Mouse (Mus musculus) C2C12 (cell line): ENCODE measurements around the gene Grm4.

ENCODE experiments used
- CTCF ChIP-seq: IDR thresholded peaks from one replicate; pipeline ENCODE4 v1.5.1; 2011; ENCODE audit not compliant: control insufficient read depth, insufficient read depth, insufficient read length
- MYOG ChIP-seq: IDR thresholded peaks from one replicate; pipeline ENCODE4 v1.6.1; 2011; ENCODE audit not compliant: control insufficient read depth, insufficient read length; ENCODE audit errors: extremely low read depth
- USF1 ChIP-seq: IDR thresholded peaks from one replicate; pipeline ENCODE4 v1.6.1; 2011; ENCODE audit warnings: low read depth, mild to moderate bottlenecking, control low read depth, moderate library complexity

DNA sequence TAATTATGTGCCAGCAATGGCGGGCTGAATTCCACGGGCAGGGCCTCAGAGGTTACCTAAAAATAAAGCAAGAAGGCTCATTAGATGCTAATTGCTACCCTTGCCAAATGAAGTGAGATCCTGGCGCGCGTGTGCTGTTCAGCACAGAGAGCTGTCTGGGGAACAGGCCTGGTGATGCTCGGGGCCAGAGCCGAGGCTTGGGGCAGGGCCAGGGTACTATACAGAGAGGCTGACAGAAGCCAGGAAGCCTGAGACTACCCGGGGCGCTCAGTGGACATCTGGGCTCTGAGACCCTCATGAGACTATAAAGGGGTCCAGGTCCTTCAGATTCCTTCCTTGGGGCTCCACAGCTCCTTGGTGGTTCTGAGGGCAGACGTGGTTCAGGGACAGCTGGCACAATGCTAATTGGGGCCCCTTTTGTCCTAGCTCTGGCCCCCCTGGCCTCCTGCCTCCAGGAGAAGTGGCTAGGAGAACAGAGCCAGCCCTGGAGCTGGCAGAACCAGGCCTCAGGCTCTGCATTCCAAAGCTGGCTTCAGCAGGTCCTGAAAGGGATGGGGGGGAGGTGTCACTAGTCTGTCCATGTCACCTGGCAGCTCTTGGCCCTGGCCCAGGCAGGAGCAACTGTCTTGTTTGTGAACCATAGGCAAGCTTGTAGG, 98.3 kb downstream of the Grm4 start:
- TF ChIP-seq CTCF (no peak), MYOG (no peak), USF1 (no peak)
